Mouse (Mus musculus) ES-Bruce4 (cell line): ENCODE measurements around the gene Stim2. TPM values are rescaled to one million over a fixed set of nuclear protein-coding genes. Genes with fewer than 3 reads are reported as not detected.

Experiments
- H3K27ac ChIP-seq: 2 replicates; pipeline ENCODE4 v1.5.1; 2012; ENCODE audit warnings: low read length, inconsistent platforms; ENCODE audit not compliant: insufficient read depth
- H3K27me3 ChIP-seq: 2 replicates; pipeline ENCODE4 v1.6.1; 2012; ENCODE audit warnings: mild to moderate bottlenecking, low read length, inconsistent platforms; ENCODE audit not compliant: control insufficient read depth, poor library complexity, insufficient read depth, severe bottlenecking
- H3K36me3 ChIP-seq: 2 replicates; pipeline ENCODE4 v1.6.1; 2012; ENCODE audit warnings: inconsistent platforms, mild to moderate bottlenecking, low read length, moderate library complexity; ENCODE audit not compliant: control insufficient read depth, poor library complexity, insufficient read depth, severe bottlenecking
- H3K4me1 ChIP-seq: one replicate; pipeline ENCODE4 v1.8.1; 2011; ENCODE audit warnings: low read length; ENCODE audit not compliant: control insufficient read depth, insufficient read depth
- H3K4me3 ChIP-seq: 2 replicates; pipeline ENCODE4 v1.5.1; 2011; ENCODE audit warnings: low read depth, mild to moderate bottlenecking, low read length
- H3K9ac ChIP-seq: 2 replicates; pipeline ENCODE4 v1.6.1; 2012; ENCODE audit warnings: low read depth, mild to moderate bottlenecking, inconsistent platforms; ENCODE audit not compliant: poor library complexity, severe bottlenecking
- H3K9me3 ChIP-seq: replicated peaks from 2 replicates; pipeline ENCODE4 v1.6.1; 2012; ENCODE audit warnings: mild to moderate bottlenecking, low read length, inconsistent platforms; ENCODE audit not compliant: control insufficient read depth, poor library complexity, insufficient read depth, severe bottlenecking
- CTCF ChIP-seq: IDR thresholded peaks from one replicate; pipeline ENCODE4 v1.8.1; 2011; ENCODE audit warnings: low read depth, low read length
- EP300 ChIP-seq: IDR thresholded peaks from 2 replicates; pipeline ENCODE4 v1.6.1; 2011; ENCODE audit warnings: low read depth, low read length; ENCODE audit not compliant: insufficient read depth
- POLR2A ChIP-seq: IDR thresholded peaks from one replicate; pipeline ENCODE4 v1.8.1; 2011; ENCODE audit warnings: low read length; ENCODE audit not compliant: insufficient read depth
- polyA plus RNA-seq: library from polyadenylated mRNA; stranded (reverse); fragments of >200 nt; gene quantifications from 2 replicates; pipeline ENCODE4 v1.2.4, GENCODE M21; 2011; ENCODE audit warnings: low read depth; ENCODE audit not compliant: missing spikeins, insufficient read depth, insufficient read length

Gene Stim2
- polyA plus RNA-seq, 1 experiment = 15.2 TPM

- H3K27ac ChIP-seq = no peak overlapping the region
- H3K4me3 ChIP-seq = no peak overlapping the region
- no peaks in the 10 kb centered on the region for H3K4me1 ChIP-seq
- H3K9ac ChIP-seq = no peak overlapping the region
- no peaks in the 10 kb centered on the region for H3K27me3 ChIP-seq
- no peak for TF ChIP-seq EP300
- TF ChIP-seq CTCF = no peak
- no peak for TF ChIP-seq POLR2A
- no peaks in the 10 kb centered on the region for H3K9me3 ChIP-seq
- no peaks in the 10 kb centered on the region for H3K36me3 ChIP-seq
These were observed 99.9 kb downstream of the Stim2 start for GRCm38 (mm10) chr5:54098219-54098618.

DNA sequence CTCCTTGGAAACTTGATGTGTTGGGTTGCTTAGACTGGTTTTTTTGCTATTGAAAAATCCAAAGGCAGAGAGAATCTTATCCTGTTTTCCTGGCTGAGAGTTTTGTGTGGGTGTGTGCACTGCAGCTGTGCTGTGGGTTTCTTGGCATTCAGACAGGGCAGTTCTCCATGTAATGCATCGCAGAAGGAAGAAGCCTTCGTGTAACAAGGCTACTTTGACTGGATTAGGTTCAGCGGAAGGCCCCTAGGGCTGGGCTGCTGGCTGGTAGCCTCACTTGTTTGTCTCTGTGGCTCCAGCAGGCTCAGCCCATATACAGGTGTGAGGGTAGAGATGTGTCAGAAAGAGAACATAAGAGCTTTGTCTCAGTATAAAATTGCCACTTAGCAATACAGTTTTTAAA, 102.6 kb downstream of the Stim2 start:
- Histone ChIP-seq H3K9me3 (no peaks in the 10 kb centered on the region), H3K36me3 (no peaks in the 10 kb centered on the region; the same call in 1 of the 2 replicates), H3K27ac (no peak overlapping the region), H3K27me3 (no peaks in the 10 kb centered on the region), H3K9ac (no peak overlapping the region), H3K4me3 (no peak overlapping the region), H3K4me1 (no peaks in the 10 kb centered on the region)
- TF ChIP-seq EP300 (no peak), CTCF (no peak), POLR2A (no peak)

- no peaks in the 10 kb centered on the region for H3K27me3 ChIP-seq
- TF ChIP-seq POLR2A = no peak
- TF ChIP-seq EP300 = no peak
- TF ChIP-seq CTCF = no peak
- no peak overlapping the region for H3K4me3 ChIP-seq
- no peaks in the 10 kb centered on the region for H3K4me1 ChIP-seq
- no peaks in the 10 kb centered on the region; the same call in 1 of the 2 replicates for H3K36me3 ChIP-seq
- H3K9me3 ChIP-seq = no peaks in the 10 kb centered on the region
- H3K27ac ChIP-seq = no peak overlapping the region
- no peak overlapping the region for H3K9ac ChIP-seq
These were observed 103.0 kb downstream of the Stim2 start for GRCm38 (mm10) chr5:54101318-54101717.

DNA sequence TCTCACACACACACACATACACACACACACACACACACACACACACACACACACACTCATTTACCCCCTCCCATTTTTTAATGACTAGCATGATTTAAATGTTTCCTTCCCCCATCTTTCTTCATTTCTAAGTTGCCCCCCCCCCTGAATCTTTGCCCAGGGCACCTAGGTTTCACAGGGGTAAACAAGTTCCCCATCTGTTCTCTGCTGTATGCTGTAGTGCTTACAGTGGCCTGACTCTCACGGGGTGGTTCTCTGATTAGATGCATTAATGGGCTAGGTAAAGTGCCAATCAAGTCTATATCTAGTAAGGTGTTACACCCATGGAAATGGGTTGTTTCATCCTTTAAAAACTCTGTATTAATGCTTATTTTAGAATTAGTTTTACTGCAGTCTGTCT, 103.7 kb downstream of the Stim2 start:
- Histone ChIP-seq H3K9me3 (no peaks in the 10 kb centered on the region), H3K27ac (no peak overlapping the region)

DNA sequence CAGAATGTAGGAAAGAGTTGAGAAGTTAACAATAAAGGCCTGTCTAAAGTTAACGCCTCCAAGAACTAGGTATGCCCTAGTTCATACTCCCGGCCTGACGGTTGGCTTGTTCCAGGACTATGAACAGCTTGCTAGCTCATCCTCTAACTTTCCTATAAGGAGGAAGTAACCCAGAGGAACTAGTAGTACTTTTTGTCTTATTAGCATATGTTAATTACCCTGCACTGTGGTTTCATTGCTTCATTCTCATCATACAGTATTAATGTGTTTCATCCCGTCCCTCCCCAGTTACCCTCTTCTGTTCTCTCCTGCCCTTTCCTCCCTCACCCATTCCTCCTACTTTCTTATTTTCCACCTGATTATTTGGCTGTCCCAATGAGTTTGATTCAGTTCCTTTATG, 108.4 kb downstream of the Stim2 start:
- TF ChIP-seq CTCF (no peak), POLR2A (no peak), EP300 (no peak)
- Histone ChIP-seq H3K9ac (no peak overlapping the region), H3K9me3 (no peaks in the 10 kb centered on the region), H3K4me3 (no peak overlapping the region), H3K36me3 (no peaks in the 10 kb centered on the region; the same call in 1 of the 2 replicates), H3K4me1 (no peaks in the 10 kb centered on the region), H3K27ac (no peak overlapping the region), H3K27me3 (no peaks in the 10 kb centered on the region)

More for the DNA sequence above, 103.7 kb downstream of the Stim2 start:
- H3K36me3 ChIP-seq = no peaks in the 10 kb centered on the region; the same call in 1 of the 2 replicates
- no peak overlapping the region for H3K4me3 ChIP-seq
- TF ChIP-seq EP300 = no peak
- no peak for TF ChIP-seq POLR2A
- no peak for TF ChIP-seq CTCF
- no peaks in the 10 kb centered on the region for H3K27me3 ChIP-seq
- H3K9ac ChIP-seq = no peak overlapping the region
- H3K4me1 ChIP-seq = no peaks in the 10 kb centered on the region

DNA sequence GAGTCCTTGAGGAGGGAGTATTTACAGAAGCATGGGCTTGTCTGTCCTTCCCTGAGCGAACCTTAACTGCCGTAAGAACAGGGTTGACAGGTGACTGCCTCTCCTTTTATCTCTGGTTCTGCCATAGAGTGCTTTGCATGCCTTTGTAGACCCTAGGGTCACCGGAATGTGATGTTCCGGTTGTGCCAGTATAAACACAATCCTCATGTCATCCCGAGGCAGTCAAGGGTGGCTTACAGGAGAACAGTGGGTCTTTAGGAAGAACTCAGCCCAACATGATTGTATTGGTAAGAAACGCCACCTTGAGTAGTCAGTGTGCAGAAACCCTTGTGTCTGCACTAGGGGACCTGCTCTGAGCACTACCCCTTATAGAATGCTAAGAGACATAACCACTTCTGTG, 108.8 kb downstream of the Stim2 start:
- no peak for TF ChIP-seq EP300
- no peak for TF ChIP-seq POLR2A
- TF ChIP-seq CTCF = no peak
- Histone ChIP-seq H3K27me3 (no peaks in the 10 kb centered on the region), H3K9ac (no peak overlapping the region), H3K4me1 (no peaks in the 10 kb centered on the region), H3K9me3 (no peaks in the 10 kb centered on the region), H3K36me3 (no peaks in the 10 kb centered on the region; the same call in 1 of the 2 replicates), H3K4me3 (no peak overlapping the region), H3K27ac (no peak overlapping the region)
